Mouse (Mus musculus): ENCODE measurements around the gene Smg5. TPM values are rescaled to one million over a fixed set of nuclear protein-coding genes. Genes with fewer than 3 reads are reported as not detected.
"Not testable (repeated sequence)": the region's sequence is repeated elsewhere in the genome, so short reads cannot be mapped to it uniquely, and the experiment has no call there.

The Smg5 gene
- polyA plus RNA-seq, 1 experiment, result 64.5 TPM

DNA sequence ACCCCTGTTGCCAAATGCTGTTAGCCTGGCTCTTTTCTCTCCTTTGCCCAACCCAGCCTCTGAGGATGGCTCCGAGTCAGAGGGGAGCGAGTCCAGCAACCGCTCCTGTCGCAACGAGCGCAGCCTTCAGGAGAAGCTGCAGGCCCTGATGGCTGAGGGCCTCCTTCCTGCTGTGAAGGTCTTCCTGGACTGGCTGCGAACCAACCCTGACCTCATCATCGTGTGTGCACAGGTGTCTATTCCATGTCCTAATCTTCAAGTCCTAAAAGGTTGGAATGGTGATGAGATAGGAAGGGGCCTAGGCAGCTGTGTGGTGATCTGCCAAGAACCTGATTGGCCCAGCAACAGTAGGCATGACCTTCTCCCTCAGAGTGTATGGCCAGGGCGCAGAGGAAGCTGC lies 16.8 kb downstream of the Smg5 start:
- no peak for DNase-seq (ENCODE audit: low read depth)

GRCm38 (mm10) chr3:88354396-88355165 lies 18.5 kb downstream of the Smg5 start:
- no peak for DNase-seq (ENCODE audit: low read depth)

- DNase-seq (ENCODE audit: low read depth), result no peak
Observed at GRCm38 (mm10) chr3:88359584-88359983, 23.5 kb downstream of the Smg5 start.

DNA sequence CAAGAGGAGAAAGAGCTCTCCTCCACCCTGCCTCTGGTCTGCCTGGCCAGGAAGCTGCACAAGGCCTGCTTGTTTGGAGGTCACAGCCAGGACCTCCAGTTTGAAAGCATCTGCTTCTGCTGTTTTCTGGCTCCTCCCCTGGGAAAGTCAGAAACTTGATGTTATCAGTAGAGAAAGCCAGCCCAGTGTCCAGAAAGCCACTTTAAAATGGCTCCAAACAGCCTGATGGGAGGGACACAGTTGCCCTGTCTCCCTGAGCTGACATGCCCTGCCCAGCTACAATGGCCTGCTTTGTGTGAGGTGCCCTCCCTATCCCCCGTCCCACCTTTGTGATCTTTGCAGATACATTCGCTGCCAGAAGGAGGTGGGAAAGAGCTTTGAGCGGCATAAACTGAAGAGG lies 23.9 kb downstream of the Smg5 start:
- DNase-seq (ENCODE audit: low read depth), result no peak

DNA sequence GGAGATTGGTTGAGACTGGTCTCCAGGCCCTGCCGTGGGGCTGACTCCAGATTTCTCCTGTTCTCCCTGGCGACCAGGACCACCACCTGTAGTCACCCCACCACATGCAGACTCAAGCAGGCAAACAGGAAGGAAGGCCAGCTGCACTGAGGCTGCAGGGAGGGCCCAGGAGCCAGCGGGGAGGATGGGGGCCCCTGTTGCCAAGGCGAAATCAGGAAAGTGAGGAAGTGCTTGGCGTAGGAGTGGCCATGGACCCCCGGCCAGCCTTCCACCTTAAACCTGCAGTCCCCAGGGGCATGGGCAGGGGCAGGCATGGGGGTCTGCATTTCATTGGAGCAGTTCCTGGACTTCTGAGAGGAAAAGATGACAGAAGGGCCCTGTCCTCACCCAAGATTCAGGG lies 25.0 kb downstream of the Smg5 start:
- no peak for DNase-seq (ENCODE audit: low read depth)

DNA sequence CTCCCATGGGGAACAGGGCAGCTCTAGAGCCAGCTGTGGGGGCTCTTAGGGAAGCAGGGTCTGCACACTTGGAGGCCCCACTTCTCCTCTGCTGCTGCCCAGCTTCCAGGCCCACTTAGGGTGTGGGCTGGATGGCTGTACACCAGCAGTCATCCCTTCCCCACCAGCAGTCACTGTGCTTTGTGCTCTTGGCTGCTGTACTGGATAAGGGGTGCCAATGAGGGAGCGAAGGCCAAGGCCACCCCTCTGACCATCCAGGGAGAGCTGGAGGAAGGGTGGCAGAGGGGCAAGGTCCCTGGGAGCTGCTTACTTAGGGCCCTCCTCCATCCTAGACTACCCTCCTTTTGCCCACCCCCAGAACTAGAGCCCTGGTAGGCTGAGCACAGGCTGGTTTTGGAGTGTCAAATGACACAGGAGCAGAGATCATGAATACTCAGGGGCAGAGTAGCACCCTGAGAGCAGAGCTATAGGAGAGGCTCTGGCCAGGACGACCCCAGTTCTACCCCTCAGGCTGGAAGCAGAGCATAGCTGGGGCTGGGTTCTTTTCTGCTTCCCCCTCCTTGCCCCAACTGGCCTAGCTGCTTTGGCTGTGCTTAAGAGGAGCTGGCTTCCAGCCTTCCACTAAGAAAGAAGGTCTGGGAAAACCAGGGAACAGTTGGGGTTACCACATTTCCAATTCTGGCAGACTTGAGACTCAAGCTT lies 25.7 kb downstream of the Smg5 start:
- DNase-seq (ENCODE audit: low read depth), result no peak

GRCm38 (mm10) chr3:88363700-88364099 lies 27.6 kb downstream of the Smg5 start:
- DNase-seq (ENCODE audit: low read depth), result no peak

DNA sequence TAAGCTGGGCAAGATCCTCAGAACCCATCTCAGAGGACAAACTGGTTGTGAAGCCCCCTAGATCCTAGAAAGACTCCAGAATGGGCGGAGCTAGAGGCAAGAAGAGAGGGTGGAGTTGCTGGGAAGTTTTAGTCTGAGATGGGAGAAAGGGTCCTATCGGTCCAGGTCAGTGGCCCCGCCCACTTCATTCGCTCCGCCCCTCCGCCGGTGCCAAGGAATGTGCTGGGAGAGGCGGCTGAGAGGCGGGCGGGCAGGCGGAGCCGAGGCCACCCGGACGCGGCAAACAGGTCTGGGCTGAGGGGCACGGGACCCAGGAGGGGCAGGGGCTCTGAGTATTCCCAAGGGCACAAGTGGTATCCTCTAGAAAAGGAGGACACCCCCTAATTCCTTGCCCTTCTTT lies 28.3 kb downstream of the Smg5 start, which contains the start of gene Paqr6:
Gene Paqr6, plus strand, starts transcription at position 248 of the 400 bp plus-strand sequence.
- DNase-seq (ENCODE audit: low read depth), result no peak

DNA sequence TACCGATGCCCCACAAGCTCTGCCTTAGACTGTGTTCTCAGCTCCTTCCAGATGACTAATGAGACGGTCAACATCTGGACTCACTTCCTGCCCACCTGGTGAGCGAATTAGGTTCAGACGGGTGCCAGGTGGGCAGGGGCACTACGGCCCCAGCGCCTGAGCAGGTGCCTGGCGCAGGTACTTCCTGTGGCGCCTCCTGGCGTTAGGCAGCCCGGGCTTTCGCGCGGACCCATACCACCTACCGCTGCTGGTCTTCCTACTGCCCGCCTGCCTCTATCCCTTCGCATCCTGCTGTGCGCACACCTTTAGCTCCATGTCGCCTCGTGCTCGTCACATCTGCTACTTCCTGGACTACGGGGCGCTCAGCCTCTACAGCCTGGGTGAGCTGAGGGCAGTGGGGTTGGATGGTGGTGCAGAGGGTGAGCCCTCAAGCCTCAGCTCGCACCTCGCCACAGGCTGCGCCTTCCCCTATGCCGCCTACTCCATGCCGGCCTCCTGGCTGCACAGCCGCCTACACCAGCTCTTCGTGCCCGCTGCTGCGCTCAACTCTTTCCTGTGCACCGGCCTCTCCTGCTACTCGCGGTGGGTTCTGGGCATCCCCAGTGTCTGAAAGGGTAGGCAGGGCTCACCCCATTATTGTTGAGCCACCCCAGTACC lies 29.8 kb downstream of the Smg5 start:
- no peak for DNase-seq (ENCODE audit: low read depth)

DNA sequence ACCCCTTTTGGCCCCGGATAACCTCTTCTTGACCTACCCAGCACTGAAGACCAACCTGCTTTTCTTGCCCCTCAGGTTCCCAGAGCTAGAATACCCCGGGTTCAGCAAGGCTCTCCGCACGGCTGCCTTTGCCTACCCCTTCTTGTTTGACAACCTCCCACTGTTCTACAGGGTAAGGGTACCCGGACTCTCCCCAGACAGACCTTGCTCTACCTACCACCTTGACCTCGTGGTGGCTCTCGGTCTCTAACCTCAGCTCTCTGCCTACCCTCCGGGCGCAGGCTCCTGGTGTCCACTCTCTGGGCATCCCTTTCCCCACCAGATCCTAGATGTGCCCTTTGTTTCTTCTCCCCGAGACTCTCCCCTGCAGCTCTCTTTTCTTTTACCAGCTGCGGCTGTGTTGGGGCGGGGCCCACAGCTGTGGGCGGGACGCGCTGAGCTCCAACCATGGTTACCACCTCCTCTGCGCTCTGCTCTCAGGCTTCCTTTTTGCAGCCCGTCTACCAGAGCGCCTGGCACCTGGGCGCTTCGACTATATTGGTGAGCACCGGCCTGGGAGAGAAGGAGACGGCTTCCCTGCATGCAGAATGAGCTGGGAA lies 30.9 kb downstream of the Smg5 start:
- not testable (repeated sequence) for DNase-seq (ENCODE audit: low read depth)

- DNase-seq (ENCODE audit: low read depth), result not testable (repeated sequence)
Observed at GRCm38 (mm10) chr3:88367517-88367916, 31.5 kb downstream of the Smg5 start.

- DNase-seq (ENCODE audit: low read depth), result not testable (repeated sequence)
Observed at GRCm38 (mm10) chr3:88368511-88368910, 32.5 kb downstream of the Smg5 start.

DNA sequence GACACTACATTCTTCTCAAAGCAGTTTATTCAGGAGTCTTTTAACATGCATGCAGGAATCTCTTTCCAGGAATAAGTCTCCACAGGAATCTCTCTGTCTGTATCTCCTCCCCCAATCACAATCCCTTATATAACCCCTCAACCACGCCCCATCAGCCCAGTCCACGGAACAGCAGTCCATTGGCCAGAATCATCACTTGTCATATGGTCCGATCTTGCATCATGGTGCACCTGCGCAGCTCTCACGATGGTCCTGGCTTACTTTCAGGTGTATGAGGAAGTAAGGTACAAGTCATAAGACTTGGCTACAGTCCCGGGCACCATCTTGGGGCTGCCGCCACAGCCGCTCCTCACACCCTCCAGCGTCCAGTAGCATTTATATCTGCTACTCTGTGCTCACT lies 36.6 kb downstream of the Smg5 start, which contains the start of gene Bglap3:
Gene Bglap3, minus strand, starts transcription at position 101 of the 400 bp plus-strand sequence.
- not testable (repeated sequence) for DNase-seq (ENCODE audit: low read depth)

DNA sequence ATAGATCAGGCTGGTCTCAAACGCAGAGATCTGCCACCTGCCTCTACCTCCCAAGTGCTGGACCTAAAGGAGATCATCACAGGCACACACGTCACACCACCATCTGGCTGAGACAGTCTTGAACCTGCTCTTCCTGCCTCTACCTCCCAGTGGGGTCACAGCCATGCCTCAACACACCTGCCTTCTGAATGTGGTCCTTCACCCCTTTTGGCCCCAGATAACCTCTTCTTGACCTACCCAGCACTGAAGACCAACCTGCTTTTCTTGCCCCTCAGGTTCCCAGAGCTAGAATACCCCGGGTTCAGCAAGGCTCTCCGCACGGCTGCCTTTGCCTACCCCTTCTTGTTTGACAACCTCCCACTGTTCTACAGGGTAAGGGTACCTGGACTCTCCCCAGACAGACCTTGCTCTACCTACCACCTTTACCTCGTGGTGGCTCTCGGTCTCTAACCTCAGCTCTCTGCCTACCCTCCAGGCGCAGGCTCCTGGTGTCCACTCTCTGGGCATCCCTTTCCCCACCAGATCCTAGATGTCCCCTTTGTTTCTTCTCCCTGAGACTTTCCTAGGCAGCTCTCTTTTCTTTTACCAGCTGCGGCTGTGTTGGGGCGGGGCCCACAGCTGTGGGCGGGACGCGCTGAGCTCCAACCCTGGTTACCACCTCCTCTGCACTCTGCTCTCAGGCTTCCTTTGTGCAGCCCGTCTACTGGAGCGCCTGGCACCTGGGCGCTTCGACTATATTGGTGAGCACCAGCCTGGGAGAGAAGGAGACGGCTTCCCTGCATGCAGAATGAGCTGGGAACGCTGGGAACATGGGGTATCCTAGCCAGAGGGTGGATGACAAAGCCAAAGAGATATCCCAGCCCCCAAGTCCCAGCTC lies 39.9 kb downstream of the Smg5 start:
- DNase-seq (ENCODE audit: low read depth), result not testable (repeated sequence)

DNA sequence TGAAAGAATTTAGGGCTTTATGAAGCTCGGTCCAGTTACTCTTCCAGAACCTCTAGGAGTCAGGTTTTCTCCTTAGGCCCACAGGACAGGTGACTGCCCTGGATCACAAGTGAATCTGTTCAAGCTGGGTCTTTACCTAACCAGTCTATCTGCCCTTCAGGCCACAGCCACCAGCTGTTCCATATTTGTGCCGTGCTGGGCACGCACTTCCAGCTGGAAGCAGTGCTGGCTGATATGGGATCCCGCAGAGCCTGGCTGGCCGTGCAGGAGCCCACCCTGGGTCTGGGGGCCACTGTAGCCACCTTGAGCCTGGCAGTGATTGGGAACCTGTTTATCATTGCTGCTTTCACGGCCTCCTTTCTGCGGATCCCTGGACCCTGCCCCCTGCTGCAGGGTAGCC lies 40.6 kb downstream of the Smg5 start:
- DNase-seq (ENCODE audit: low read depth), result not testable (repeated sequence)

DNA sequence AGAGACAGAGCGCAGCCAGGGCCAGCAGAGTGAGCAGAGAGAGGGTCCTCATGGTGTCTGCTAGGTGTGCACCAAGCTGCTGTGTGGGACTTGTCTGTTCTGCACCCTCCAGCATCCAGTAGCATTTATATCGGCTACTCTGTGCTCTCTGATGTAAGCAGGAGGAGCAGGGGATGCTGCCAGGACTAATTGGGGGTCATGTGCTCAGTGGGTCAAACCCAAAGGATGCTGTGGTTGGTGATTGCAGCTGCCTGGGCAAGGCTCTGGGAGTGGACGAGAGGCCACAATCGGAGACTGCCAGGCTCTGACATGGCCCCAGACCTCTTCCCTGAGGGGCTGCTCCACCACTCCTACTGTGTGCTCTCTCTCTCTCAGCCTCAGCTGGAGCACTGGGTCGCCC lies 42.5 kb downstream of the Smg5 start, which contains the start of gene Bglap2:
Gene Bglap2, minus strand, starts transcription at position 101 of the 400 bp plus-strand sequence.
- DNase-seq (ENCODE audit: low read depth), result not testable (repeated sequence)

GRCm38 (mm10) chr3:88381389-88382315 lies 45.6 kb downstream of the Smg5 start:
- not testable (repeated sequence) for DNase-seq (ENCODE audit: low read depth)

DNA sequence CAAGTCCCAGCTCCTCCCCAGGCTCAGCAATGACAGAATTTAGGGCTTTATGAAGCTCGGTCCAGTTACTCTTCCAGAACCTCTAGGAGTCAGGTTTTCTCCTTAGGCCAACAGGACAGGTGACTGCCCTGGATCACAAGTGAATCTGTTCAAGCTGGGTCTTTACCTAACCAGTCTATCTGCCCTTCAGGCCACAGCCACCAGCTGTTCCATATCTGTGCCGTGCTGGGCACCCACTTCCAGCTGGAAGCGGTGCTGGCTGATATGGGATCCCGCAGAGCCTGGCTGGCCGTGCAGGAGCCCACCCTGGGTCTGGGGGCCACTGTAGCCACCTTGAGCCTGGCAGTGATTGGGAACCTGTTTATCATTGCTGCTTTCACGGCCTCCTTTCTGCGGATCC lies 46.3 kb downstream of the Smg5 start:
- not testable (repeated sequence) for DNase-seq (ENCODE audit: low read depth)

GRCm38 (mm10) chr3:88384364-88384763 lies 48.3 kb downstream of the Smg5 start, which contains the start of gene Bglap:
Gene Bglap, minus strand, starts transcription at chr3:88384464.
- DNase-seq (ENCODE audit: low read depth), result no peak
